Mouse (Mus musculus) lung, embryonic 14.5 days (tissue): Measurements from ENCODE around the gene Flt3. TPM values are rescaled to one million over a fixed set of nuclear protein-coding genes. Genes with fewer than 3 reads are reported as not detected.

Source experiments
- ATAC-seq: fragments of 200-750 bp; cut with Nextera tagmentation; 2 replicates; pipeline ENCODE4 v1.8.0; 2017; ENCODE audit warnings: mild to moderate bottlenecking, moderate TSS enrichment, moderate library complexity; ENCODE audit not compliant: insufficient read depth
- DNase-seq: peaks from one replicate; pipeline ENCODE4 v3.0.0-alpha.2; 2015
- H3K27ac ChIP-seq: fragments of 300-500 bp; sonication (generic); 2 replicates; pipeline ENCODE4 v1.5.1; 2014; ENCODE audit warnings: low read depth, mild to moderate bottlenecking, moderate library complexity
- H3K27me3 ChIP-seq: fragments of 300-500 bp; sonication (generic); 2 replicates; pipeline ENCODE4 v1.6.1; 2014; ENCODE audit warnings: low read length, control low read depth; ENCODE audit not compliant: insufficient read depth
- H3K36me3 ChIP-seq: fragments of 300-500 bp; sonication (generic); 2 replicates; pipeline ENCODE4 v1.6.1; 2014; ENCODE audit warnings: control low read depth; ENCODE audit not compliant: insufficient read depth
- H3K4me1 ChIP-seq: fragments of 300-500 bp; sonication (generic); 2 replicates; pipeline ENCODE4 v1.6.1; 2014; ENCODE audit warnings: antibody characterized with exemption, control low read depth; ENCODE audit not compliant: insufficient read depth
- H3K4me2 ChIP-seq: fragments of 300-500 bp; sonication (generic); 2 replicates; pipeline ENCODE4 v1.6.1; 2014; ENCODE audit warnings: mild to moderate bottlenecking
- H3K4me3 ChIP-seq: fragments of 300-500 bp; sonication (generic); 2 replicates; pipeline ENCODE4 v1.5.1; 2014; ENCODE audit warnings: low read depth, low read length
- H3K9ac ChIP-seq: fragments of 300-500 bp; sonication (generic); 2 replicates; pipeline ENCODE4 v1.6.1; 2014
- H3K9me3 ChIP-seq: fragments of 300-500 bp; sonication (generic); 2 replicates; pipeline ENCODE4 v1.6.1; 2016; ENCODE audit warnings: low read depth, low read length, control low read depth
- CTCF ChIP-seq: IDR thresholded peaks from 2 replicates; pipeline ENCODE4 v1.5.1; 2016; ENCODE audit warnings: antibody characterized with exemption, low read depth
- WGBS: fragments of 180-500 bp; shearing (Covaris S2); extraction: QIAGEN DNeasy Blood & Tissue Kit; methylation state at CpG from one replicate; pipeline ENCODE4 v1.1.7; 2014; 5-methylcytosine and 5-hydroxymethylcytosine counted together
- polyA plus RNA-seq: library from polyadenylated mRNA; unstranded; fragments of >200 nt; fragmentation: Nextera tagmentation; extraction: Ambion mirVana; gene quantifications from 2 replicates; pipeline ENCODE4 v1.2.1, GENCODE M21; 2014

Flt3 gene
- polyA plus RNA-seq, 1 experiment from 2014 or later: 0.07 TPM

GRCm38 (mm10) chr5:147305856-147306637 is 94.2 kb downstream of the Flt3 start:
- under 1% methylated on average over 57 of the region's 58 CpGs for WGBS
- no peak overlapping the region for H3K9ac ChIP-seq
- H3K4me1 ChIP-seq: no peaks in the 10 kb centered on the region
- ATAC-seq (no peak), DNase-seq (no peak)
- H3K36me3 ChIP-seq: no peaks in the 10 kb centered on the region
- TF ChIP-seq CTCF: no peak
- no peaks in the 10 kb centered on the region for H3K9me3 ChIP-seq
- H3K27ac ChIP-seq: no peak overlapping the region
- peak overlapping the region; percentile 32 for H3K4me2 ChIP-seq
- peaks cover 100% of the 10 kb centered on the region for H3K27me3 ChIP-seq
- peak overlapping the region; percentile 8; the same call in 1 of the 2 replicates for H3K4me3 ChIP-seq

GRCm38 (mm10) chr5:147305166-147305565 is 95.1 kb downstream of the Flt3 start:
- no peak overlapping the region for H3K4me2 ChIP-seq
- H3K4me1 ChIP-seq: no peaks in the 10 kb centered on the region

GRCm38 (mm10) chr5:147304276-147305155 is 95.8 kb downstream of the Flt3 start:
- Histone ChIP-seq H3K4me2 (no peak overlapping the region), H3K4me3 (no peak overlapping the region), H3K27me3 (peaks cover 100% of the 10 kb centered on the region), H3K4me1 (no peaks in the 10 kb centered on the region), H3K9me3 (no peaks in the 10 kb centered on the region), H3K27ac (no peak overlapping the region), H3K9ac (no peak overlapping the region), H3K36me3 (no peaks in the 10 kb centered on the region)
- DNase-seq (no peak), ATAC-seq (no peak)
- WGBS: under 1% methylated on average over 52 of the region's 54 CpGs
- no peak for TF ChIP-seq CTCF

More at GRCm38 (mm10) chr5:147305166-147305565, 95.1 kb downstream of the Flt3 start:
- Histone ChIP-seq H3K4me3 (no peak overlapping the region), H3K9ac (no peak overlapping the region), H3K27me3 (peaks cover 100% of the 10 kb centered on the region), H3K9me3 (no peaks in the 10 kb centered on the region), H3K36me3 (no peaks in the 10 kb centered on the region), H3K27ac (no peak overlapping the region)
- no peak for TF ChIP-seq CTCF
- WGBS: under 1% methylated on average over 16 of the region's 16 CpGs
- no peak for ATAC-seq
- DNase-seq: no peak

- H3K9me3 ChIP-seq: no peaks in the 10 kb centered on the region
- no peak for TF ChIP-seq CTCF
- DNase-seq (no peak), ATAC-seq (no peak)
- no peaks in the 10 kb centered on the region for H3K36me3 ChIP-seq
- peaks cover 100% of the 10 kb centered on the region for H3K27me3 ChIP-seq
- H3K27ac ChIP-seq: no peak overlapping the region
- 0 out of 2 replicates have a peak, but pooled peaks cover 3% of the 10 kb centered on the region for H3K4me1 ChIP-seq
- no peak overlapping the region for H3K4me3 ChIP-seq
- 5% methylated on average over 13 of the region's 13 CpGs for WGBS
- no peak overlapping the region for H3K9ac ChIP-seq
- no peak overlapping the region for H3K4me2 ChIP-seq
These were observed 97.4 kb downstream of the Flt3 start for GRCm38 (mm10) chr5:147302746-147303400.

GRCm38 (mm10) chr5:147302141-147302540 is 98.1 kb downstream of the Flt3 start:
- peaks cover 99% of the 10 kb centered on the region for H3K27me3 ChIP-seq
- no peak for DNase-seq
- no peaks in the 10 kb centered on the region for H3K36me3 ChIP-seq
- H3K9me3 ChIP-seq: no peaks in the 10 kb centered on the region
- H3K27ac ChIP-seq: no peak overlapping the region
- H3K9ac ChIP-seq: no peak overlapping the region
- 0 out of 2 replicates have a peak, but pooled peaks cover 3% of the 10 kb centered on the region for H3K4me1 ChIP-seq
- no peak overlapping the region for H3K4me3 ChIP-seq
- no peak for TF ChIP-seq CTCF
- 5% methylated on average over 8 of the region's 8 CpGs for WGBS
- H3K4me2 ChIP-seq: no peak overlapping the region
- ATAC-seq: no peak

GRCm38 (mm10) chr5:147301781-147302070 is 98.6 kb downstream of the Flt3 start:
- Histone ChIP-seq H3K4me3 (no peak overlapping the region), H3K27me3 (peaks cover 99% of the 10 kb centered on the region), H3K4me2 (no peak overlapping the region), H3K4me1 (0 out of 2 replicates have a peak, but pooled peaks cover 3% of the 10 kb centered on the region), H3K9ac (no peak overlapping the region), H3K27ac (no peak overlapping the region), H3K36me3 (no peaks in the 10 kb centered on the region), H3K9me3 (no peaks in the 10 kb centered on the region)
- no peak for ATAC-seq
- TF ChIP-seq CTCF: no peak
- WGBS: 2% methylated on average over 10 of the region's 10 CpGs
- DNase-seq: no peak
